Mouse (Mus musculus): ENCODE results near the gene 1700011L22Rik.

Gene 1700011L22Rik

GRCm38 (mm10) chr8:79239996-79240395 lies 8.4 kb downstream of the 1700011L22Rik start:
- no peak for DNase-seq (ENCODE audit: low spot score in 2 of 2)

- DNase-seq (ENCODE audit: low spot score in 2 of 2): no peak
Measured at GRCm38 (mm10) chr8:79239320-79239719, 9.1 kb downstream of the 1700011L22Rik start.

- no peak for DNase-seq (ENCODE audit: low spot score in 2 of 2)
Measured at GRCm38 (mm10) chr8:79229266-79229888, 19.0 kb downstream of the 1700011L22Rik start.

DNA sequence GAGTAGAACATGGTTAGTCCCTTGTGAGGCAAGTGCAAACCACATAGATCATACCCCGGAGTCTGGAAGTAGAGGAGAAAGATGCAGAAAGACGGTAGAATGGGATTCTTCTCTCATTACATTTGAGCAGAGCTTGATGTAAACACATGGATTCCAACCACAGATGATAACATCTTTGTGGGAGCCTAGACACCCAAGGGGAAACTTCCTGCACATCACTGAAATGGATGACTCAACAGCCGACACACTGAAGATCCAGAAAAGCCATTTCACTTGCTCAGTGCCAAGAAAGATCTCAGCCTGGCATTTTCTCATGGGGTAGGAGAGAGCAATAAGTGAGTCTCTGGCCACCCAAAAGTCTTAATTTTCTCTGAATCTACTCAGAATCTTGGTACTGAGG lies 20.5 kb downstream of the 1700011L22Rik start:
- no peak for DNase-seq (ENCODE audit: low spot score in 2 of 2)

DNA sequence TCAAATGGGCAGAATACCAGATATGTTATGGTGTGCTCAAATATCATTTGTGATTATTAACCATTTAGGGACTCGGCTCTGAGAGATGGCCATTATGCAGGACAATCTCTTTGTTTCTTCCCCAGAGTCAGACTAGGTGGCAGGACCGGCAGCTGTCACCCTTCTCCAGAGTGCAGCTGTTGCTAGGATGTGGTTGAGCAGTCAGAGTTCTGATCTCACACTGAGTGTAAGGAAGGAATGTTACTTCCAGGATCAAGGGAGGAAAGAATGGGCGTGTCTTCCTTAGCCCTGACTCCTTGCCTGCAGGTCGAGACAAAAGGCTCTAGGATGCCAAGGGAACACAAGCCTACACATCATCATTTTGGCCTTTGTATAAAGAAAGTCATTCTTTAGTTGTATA lies 21.2 kb downstream of the 1700011L22Rik start:
- DNase-seq (ENCODE audit: low spot score in 2 of 2): no peak

DNA sequence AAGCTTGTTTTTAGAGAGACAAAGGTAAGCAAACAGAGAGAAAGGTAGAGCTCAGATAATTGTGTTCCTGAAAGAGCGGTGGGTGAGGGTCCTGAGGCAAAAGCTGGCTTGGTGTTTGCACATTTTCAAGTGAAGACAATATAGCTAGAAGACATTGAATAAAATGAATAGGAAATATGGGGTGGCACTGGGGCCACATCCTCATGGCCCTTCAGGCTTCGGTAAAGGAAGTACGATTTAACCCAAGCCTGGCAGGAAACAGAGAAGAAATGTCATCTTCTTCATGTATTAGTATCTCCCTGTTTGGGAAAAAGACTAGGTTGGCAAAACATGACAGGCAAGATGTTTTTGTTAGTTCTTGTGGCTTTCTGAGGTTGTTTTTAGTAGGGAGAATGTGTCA lies 22.3 kb downstream of the 1700011L22Rik start:
- DNase-seq (ENCODE audit: low spot score in 2 of 2): no peak

GRCm38 (mm10) chr8:79225586-79225985 lies 22.8 kb downstream of the 1700011L22Rik start:
- DNase-seq (ENCODE audit: low spot score in 2 of 2): no peak

DNA sequence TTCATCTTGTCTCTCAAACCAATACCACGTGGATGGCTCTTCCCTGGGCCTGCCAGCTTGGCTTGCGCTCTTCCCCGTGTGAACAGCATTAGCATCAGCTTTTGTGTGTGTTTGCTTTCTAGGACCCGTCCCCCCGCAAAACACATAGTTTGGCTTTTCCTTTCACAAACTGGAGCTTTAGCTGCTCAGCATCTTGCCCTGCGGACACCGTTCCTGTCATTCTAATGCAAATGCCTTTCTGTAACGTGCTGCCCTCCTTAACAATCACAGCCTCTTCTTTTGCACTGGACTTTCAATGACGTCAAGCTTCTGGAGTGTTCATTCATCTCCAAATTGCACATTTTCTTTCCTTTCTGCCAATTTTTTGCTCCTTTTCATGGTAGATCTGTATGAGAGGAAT lies 24.0 kb downstream of the 1700011L22Rik start:
- no peak for DNase-seq (ENCODE audit: low spot score in 2 of 2)

DNA sequence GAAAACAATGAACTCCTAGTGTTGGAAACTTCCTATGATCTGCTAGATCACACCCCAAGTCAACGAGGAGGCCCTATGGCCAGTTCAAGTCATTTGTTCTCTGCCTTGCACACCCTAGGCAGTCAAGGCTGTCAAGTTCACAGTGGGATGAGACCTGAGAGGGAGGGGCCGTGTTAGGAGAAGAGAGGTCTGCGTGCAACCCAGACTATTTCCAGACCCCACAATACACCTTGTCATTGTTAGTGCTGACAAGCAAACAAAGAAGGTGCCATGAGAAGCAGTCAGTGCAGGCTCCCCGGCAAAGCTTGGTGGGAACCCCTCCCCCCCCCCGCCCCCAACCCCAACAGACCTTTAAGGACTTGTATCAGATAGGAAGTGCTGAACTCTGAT lies 25.6 kb downstream of the 1700011L22Rik start:
- DNase-seq (ENCODE audit: low spot score in 2 of 2): no peak

- no peak for DNase-seq (ENCODE audit: low spot score in 2 of 2)
Measured at GRCm38 (mm10) chr8:79222106-79222751, 26.1 kb downstream of the 1700011L22Rik start.

DNA sequence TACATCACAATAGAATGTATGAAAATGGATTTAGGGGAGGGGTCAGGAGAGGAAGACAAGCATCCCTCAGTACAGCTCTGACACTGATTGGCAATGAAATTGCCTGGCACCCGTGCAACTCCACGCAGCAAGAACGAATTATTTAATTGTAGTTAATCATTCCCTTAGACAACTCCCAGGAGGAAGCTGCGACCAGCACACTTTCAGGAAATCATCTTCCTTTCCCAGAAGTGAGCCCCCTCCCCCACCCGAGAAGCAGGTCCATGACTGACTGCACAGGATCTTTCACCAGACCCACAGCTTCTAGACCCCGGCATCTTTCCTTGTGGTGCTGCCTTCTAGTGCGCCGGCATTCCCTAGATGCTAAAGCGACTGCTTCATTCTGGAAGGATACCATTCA lies 36.7 kb downstream of the 1700011L22Rik start:
- no peak for DNase-seq (ENCODE audit: low spot score in 2 of 2)

GRCm38 (mm10) chr8:79209641-79210358 lies 38.6 kb downstream of the 1700011L22Rik start:
- DNase-seq (ENCODE audit: low spot score in 2 of 2): no peak

DNA sequence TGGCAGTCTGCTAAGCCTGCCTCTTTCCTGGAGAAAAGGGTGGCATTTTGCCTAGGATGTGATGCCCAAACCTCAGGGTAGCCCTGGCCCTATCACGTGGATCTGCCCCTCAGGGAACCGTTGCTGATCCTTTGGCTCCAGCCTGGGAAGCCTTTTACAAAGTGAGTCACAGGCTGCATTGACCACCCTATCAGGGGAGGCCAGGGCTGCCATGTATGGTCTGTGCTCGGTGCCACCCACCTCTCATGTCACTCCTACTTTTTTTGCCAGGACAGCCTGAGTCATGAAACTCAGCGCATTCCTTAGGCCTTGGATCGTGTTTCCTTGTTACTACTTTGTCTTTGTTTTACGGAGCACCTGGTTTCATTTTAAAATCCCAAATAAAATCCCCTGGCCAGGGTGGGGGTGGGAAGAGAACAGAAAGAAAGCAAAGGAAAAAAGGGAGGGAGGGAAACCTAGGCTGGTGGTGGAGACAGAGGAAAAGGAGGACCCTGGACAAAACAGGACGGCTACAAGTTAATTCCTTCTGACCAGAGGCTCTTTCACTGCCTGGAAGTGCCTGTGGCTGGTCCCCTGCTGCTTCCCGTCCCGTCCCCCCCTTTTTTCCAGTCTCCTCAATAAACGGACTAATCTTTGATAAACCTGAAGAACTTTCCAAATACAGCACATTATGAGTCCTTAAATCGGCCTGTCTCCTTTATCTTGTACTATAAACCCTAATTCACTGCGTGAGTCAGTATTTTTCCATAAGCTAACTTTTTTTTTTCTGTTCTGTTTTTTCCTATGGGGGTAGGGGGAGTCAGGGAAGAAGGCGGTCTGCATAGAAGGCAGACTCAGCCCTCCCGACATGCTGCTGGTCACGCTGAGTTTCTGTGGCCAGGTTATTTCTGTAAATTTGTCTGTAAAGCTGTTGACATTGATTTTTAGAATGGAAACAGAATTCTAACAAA lies 39.4 kb downstream of the 1700011L22Rik start:
- DNase-seq (ENCODE audit: low spot score in 2 of 2): no peak

- no peak for DNase-seq (ENCODE audit: low spot score in 2 of 2)
Measured at GRCm38 (mm10) chr8:79208181-79208580, 40.2 kb downstream of the 1700011L22Rik start.

DNA sequence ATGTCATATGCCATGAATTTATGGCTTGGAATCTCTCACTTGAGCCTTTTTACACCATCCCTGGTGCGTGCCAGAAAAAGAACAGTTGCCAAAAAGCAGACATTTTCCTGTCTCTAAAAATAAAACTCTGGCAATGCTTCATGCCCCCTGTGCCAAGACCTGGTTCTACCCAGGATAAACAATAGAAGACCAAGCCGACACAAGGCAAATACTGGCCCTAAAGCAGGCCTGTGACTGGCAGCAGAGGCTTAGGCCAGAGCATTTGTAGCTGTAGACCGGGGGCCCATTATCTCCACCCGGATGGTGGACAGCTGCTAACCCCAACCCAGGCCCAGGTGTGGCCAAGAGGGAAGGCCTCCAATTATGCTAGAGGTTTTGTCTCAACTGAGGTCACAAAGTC lies 41.5 kb downstream of the 1700011L22Rik start:
- DNase-seq (ENCODE audit: low spot score in 2 of 2): no peak

GRCm38 (mm10) chr8:79201446-79202147 lies 46.8 kb downstream of the 1700011L22Rik start:
- DNase-seq (ENCODE audit: low spot score in 2 of 2): no peak

GRCm38 (mm10) chr8:79198675-79199074 lies 49.7 kb downstream of the 1700011L22Rik start:
- DNase-seq (ENCODE audit: low spot score in 2 of 2): no peak

DNA sequence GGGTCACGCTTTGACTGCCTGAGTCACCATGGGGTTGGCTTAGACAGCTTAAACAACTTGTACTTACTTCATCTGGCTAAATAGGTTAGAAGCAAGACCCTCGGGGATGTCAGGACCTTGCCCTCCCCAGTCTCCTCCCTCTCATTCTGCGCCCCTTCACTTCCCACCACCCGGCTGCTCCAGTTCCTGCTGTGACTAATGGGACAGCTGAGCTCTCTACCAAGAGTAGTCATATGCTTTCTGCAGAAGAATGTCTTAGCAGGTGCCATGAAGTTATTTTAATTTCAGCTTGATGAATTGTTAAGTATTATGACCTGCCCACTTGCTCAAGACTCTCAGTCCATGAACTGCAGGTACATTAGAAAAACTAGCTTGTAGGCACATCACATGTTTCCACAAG lies 51.9 kb downstream of the 1700011L22Rik start:
- DNase-seq (ENCODE audit: low spot score in 2 of 2): no peak

- DNase-seq (ENCODE audit: low spot score in 2 of 2): no peak
Measured at GRCm38 (mm10) chr8:79190071-79190470, 58.3 kb downstream of the 1700011L22Rik start.

GRCm38 (mm10) chr8:79185488-79185887 lies 62.9 kb downstream of the 1700011L22Rik start:
- DNase-seq (ENCODE audit: low spot score in 2 of 2): no peak

- DNase-seq (ENCODE audit: low spot score in 2 of 2): no peak
Measured at GRCm38 (mm10) chr8:79179678-79180077, 68.7 kb downstream of the 1700011L22Rik start.

Data from frontal cortex, postnatal 14 days (tissue).